Mouse (Mus musculus) embryonic facial prominence, embryonic 11.5 days (tissue): ENCODE results near the gene Ralgapa2. TPM values are rescaled to one million over a fixed set of nuclear protein-coding genes. Genes with fewer than 3 reads are reported as not detected.

Experiments
- ATAC-seq: fragments of 200-750 bp; cut with Nextera tagmentation; replicated peaks from 2 replicates; pipeline ENCODE4 v1.8.0; 2017; ENCODE audit warnings: low read depth; ENCODE audit not compliant: insufficient number of reproducible peaks, low FRiP score, low TSS enrichment
- DNase-seq: peaks from one replicate; pipeline ENCODE4 v3.0.0-alpha.2; 2015; ENCODE audit warnings: low spot score
- H3K27ac ChIP-seq: fragments of 300-500 bp; sonication (generic); replicated peaks from 2 replicates; pipeline ENCODE4 v1.5.1; 2014; ENCODE audit warnings: mild to moderate bottlenecking, low read depth, low read length, control low read depth
- H3K27me3 ChIP-seq: fragments of 300-500 bp; sonication (generic); 2 replicates; pipeline ENCODE4 v1.6.1; 2014; ENCODE audit warnings: mild to moderate bottlenecking, low read length, moderate library complexity, mixed read lengths; ENCODE audit not compliant: control insufficient read depth, insufficient read depth
- H3K36me3 ChIP-seq: fragments of 300-500 bp; sonication (generic); replicated peaks from 2 replicates; pipeline ENCODE4 v1.6.1; 2014; ENCODE audit warnings: low read depth, mild to moderate bottlenecking, low read length, moderate library complexity, mixed read lengths; ENCODE audit not compliant: control insufficient read depth, insufficient read depth
- H3K4me1 ChIP-seq: fragments of 300-500 bp; sonication (generic); 2 replicates; pipeline ENCODE4 v1.6.1; 2014; ENCODE audit warnings: low read length, mixed read lengths; ENCODE audit not compliant: control insufficient read depth, insufficient read depth
- H3K4me2 ChIP-seq: fragments of 300-500 bp; sonication (generic); 2 replicates; pipeline ENCODE4 v1.6.1; 2014; ENCODE audit warnings: low read depth, mild to moderate bottlenecking, control low read depth, low read length, moderate library complexity
- H3K4me3 ChIP-seq: fragments of 300-500 bp; sonication (generic); 2 replicates; pipeline ENCODE4 v1.5.1; 2014; ENCODE audit warnings: low read depth, low read length, control low read depth
- H3K9ac ChIP-seq: fragments of 300-500 bp; sonication (generic); replicated peaks from 2 replicates; pipeline ENCODE4 v1.6.1; 2014; ENCODE audit warnings: mild to moderate bottlenecking, control low read depth, low read length
- H3K9me3 ChIP-seq: fragments of 300-500 bp; sonication (generic); replicated peaks from 2 replicates; pipeline ENCODE4 v1.6.1; 2016; ENCODE audit warnings: mild to moderate bottlenecking, low read length, inconsistent platforms, mixed read lengths; ENCODE audit not compliant: control insufficient read depth
- WGBS: fragments of 180-500 bp; shearing (Covaris S2); extraction: QIAGEN DNeasy Blood & Tissue Kit; methylation state at CpG from one replicate; pipeline ENCODE4 v1.1.7; 2014; 5-methylcytosine and 5-hydroxymethylcytosine counted together
- polyA plus RNA-seq: library from polyadenylated mRNA; unstranded; fragments of >200 nt; fragmentation: Nextera tagmentation; extraction: Ambion mirVana; gene quantifications from 2 replicates; pipeline ENCODE4 v1.2.1, GENCODE M21; 2014

Ralgapa2 gene
- polyA plus RNA-seq, 1 experiment from 2014 or later, result 8.2 TPM

GRCm38 (mm10) chr2:146361969-146362368, 150.2 kb downstream of the Ralgapa2 start:
- DNase-seq, result peak; percentile 53
- H3K36me3 ChIP-seq, result no peaks in the 10 kb centered on the region
- H3K27ac ChIP-seq, result no peak overlapping the region
- no peaks in the 10 kb centered on the region for H3K9me3 ChIP-seq
- 61% methylated on average over 4 of the region's 4 CpGs for WGBS
- no peak overlapping the region for H3K4me2 ChIP-seq
- no peak overlapping the region for H3K4me3 ChIP-seq
- no peak for ATAC-seq
- H3K4me1 ChIP-seq, result no peaks in the 10 kb centered on the region
- no peak overlapping the region for H3K9ac ChIP-seq
- no peaks in the 10 kb centered on the region for H3K27me3 ChIP-seq

- Histone ChIP-seq H3K9ac (no peak overlapping the region), H3K27ac (no peak overlapping the region), H3K4me3 (no peak overlapping the region), H3K4me1 (no peaks in the 10 kb centered on the region), H3K27me3 (no peaks in the 10 kb centered on the region), H3K36me3 (no peaks in the 10 kb centered on the region), H3K4me2 (no peak overlapping the region), H3K9me3 (no peaks in the 10 kb centered on the region)
- 69% methylated on average over 3 of the region's 3 CpGs for WGBS
- ATAC-seq (no peak; the same call in 1 of the 2 replicates), DNase-seq (no peak)
Observed at GRCm38 (mm10) chr2:146361076-146361475, 151.1 kb downstream of the Ralgapa2 start.

GRCm38 (mm10) chr2:146359676-146360075, 152.5 kb downstream of the Ralgapa2 start:
- H3K27ac ChIP-seq, result no peak overlapping the region
- ATAC-seq (no peak), DNase-seq (no peak)
- H3K4me1 ChIP-seq, result no peaks in the 10 kb centered on the region
- 94% methylated on average over 2 of the region's 2 CpGs for WGBS
- H3K4me2 ChIP-seq, result no peak overlapping the region
- H3K27me3 ChIP-seq, result no peaks in the 10 kb centered on the region
- no peaks in the 10 kb centered on the region for H3K36me3 ChIP-seq
- H3K9me3 ChIP-seq, result no peaks in the 10 kb centered on the region
- H3K4me3 ChIP-seq, result no peak overlapping the region
- H3K9ac ChIP-seq, result no peak overlapping the region

- H3K36me3 ChIP-seq, result no peaks in the 10 kb centered on the region
- DNase-seq (no peak), ATAC-seq (no peak)
- H3K27me3 ChIP-seq, result no peaks in the 10 kb centered on the region
- H3K4me2 ChIP-seq, result no peak overlapping the region
- no peaks in the 10 kb centered on the region for H3K4me1 ChIP-seq
- H3K4me3 ChIP-seq, result no peak overlapping the region
- no peak overlapping the region for H3K27ac ChIP-seq
- no peak overlapping the region for H3K9ac ChIP-seq
- no peaks in the 10 kb centered on the region for H3K9me3 ChIP-seq
- 77% methylated on average over 6 of the region's 6 CpGs for WGBS
Observed at GRCm38 (mm10) chr2:146356524-146356923, 155.6 kb downstream of the Ralgapa2 start.

GRCm38 (mm10) chr2:146350230-146350629, 161.9 kb downstream of the Ralgapa2 start:
- no peaks in the 10 kb centered on the region for H3K4me1 ChIP-seq
- no peak overlapping the region for H3K9ac ChIP-seq
- 95% methylated on average over 5 of the region's 5 CpGs for WGBS
- no peaks in the 10 kb centered on the region for H3K27me3 ChIP-seq
- no peaks in the 10 kb centered on the region for H3K9me3 ChIP-seq
- no peak for DNase-seq
- no peak for ATAC-seq
- no peak overlapping the region for H3K4me3 ChIP-seq
- H3K4me2 ChIP-seq, result no peak overlapping the region
- H3K36me3 ChIP-seq, result no peaks in the 10 kb centered on the region
- H3K27ac ChIP-seq, result no peak overlapping the region

GRCm38 (mm10) chr2:146347942-146348341, 164.2 kb downstream of the Ralgapa2 start:
- DNase-seq (no peak), ATAC-seq (no peak)
- no peaks in the 10 kb centered on the region for H3K36me3 ChIP-seq
- no peak overlapping the region for H3K4me3 ChIP-seq
- H3K9ac ChIP-seq, result no peak overlapping the region
- no peaks in the 10 kb centered on the region for H3K4me1 ChIP-seq
- H3K4me2 ChIP-seq, result no peak overlapping the region
- no peaks in the 10 kb centered on the region for H3K27me3 ChIP-seq
- 57% methylated on average over 2 of the region's 2 CpGs for WGBS
- H3K9me3 ChIP-seq, result no peaks in the 10 kb centered on the region
- no peak overlapping the region for H3K27ac ChIP-seq

DNA sequence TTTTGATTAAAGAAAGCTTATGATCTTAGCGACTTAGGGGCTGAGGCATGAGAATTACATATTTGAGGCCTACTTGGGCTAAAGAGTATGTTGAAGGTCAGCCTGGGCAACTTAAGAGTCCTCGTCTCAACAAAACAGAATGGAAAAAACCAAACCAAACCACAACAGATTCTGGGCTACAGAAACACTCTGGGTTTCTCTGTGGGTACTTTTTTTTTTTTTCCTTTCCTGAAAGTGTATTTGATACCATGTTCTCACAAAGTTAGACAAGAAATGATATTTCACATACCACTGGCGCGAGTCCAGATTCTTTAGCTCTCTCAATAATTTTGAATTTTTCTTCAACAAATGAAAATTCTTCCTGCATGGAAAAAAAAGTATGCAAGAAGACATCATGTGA, 172.1 kb downstream of the Ralgapa2 start:
- DNase-seq (no peak), ATAC-seq (no peak)
- H3K9me3 ChIP-seq, result no peaks in the 10 kb centered on the region
- no peaks in the 10 kb centered on the region for H3K27me3 ChIP-seq
- no peaks in the 10 kb centered on the region for H3K4me1 ChIP-seq
- no peak overlapping the region for H3K4me2 ChIP-seq
- no peaks in the 10 kb centered on the region for H3K36me3 ChIP-seq
- no peak overlapping the region for H3K4me3 ChIP-seq
- 93% methylated on average over 4 of the region's 4 CpGs for WGBS
- no peak overlapping the region for H3K27ac ChIP-seq
- H3K9ac ChIP-seq, result no peak overlapping the region

DNA sequence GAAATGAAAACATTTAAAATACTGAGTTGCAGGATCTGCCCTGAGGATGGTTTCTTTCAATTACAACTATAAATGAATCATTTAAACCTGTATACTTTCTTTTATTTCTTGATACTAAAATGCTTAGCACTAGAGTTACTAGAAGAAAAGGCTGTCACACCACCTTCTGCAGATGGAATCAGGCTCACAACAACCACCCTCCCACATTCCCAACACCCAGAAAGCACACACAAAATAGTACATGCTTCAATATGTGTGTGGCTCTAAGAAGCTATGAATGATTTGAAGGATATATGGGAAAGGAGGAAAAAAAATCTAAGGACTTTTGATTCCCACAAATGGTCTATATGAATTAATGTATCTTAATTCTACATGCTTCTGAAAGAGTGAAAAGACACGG, 174.6 kb downstream of the Ralgapa2 start:
- Histone ChIP-seq H3K9me3 (no peaks in the 10 kb centered on the region), H3K4me2 (no peak overlapping the region), H3K4me3 (no peak overlapping the region), H3K36me3 (no peaks in the 10 kb centered on the region), H3K27ac (no peak overlapping the region), H3K9ac (no peak overlapping the region), H3K27me3 (no peaks in the 10 kb centered on the region), H3K4me1 (no peaks in the 10 kb centered on the region)
- WGBS, result 75% methylated on average over 1 of the region's 1 CpGs
- ATAC-seq (no peak), DNase-seq (no peak)
